Mouse (Mus musculus): ENCODE data around the gene Gm20388.

- no peak for TF ChIP-seq POLR2A (IDR thresholded peaks at IDR 0.05; ENCODE audit: borderline replicate concordance, control insufficient read depth, low read depth, low read length)
- no peak for TF ChIP-seq CTCF (IDR thresholded peaks at IDR 0.05; ENCODE audit: control insufficient read depth, insufficient read depth, low read length)
Measured at GRCm38 (mm10) chr8:120563348-120563724, 652.7 kb downstream of the Gm20388 start.

Measured in bone marrow, adult 2 months (tissue).